Mouse (Mus musculus) frontal cortex, postnatal 14 days (tissue): ENCODE measurements around the gene Sh3pxd2b.

Experiments used
- DNase-seq, 2 experiments: peaks; one replicate each; pipeline ENCODE4 v3.0.0; 2022; ENCODE audit warnings: low spot score in 2 of 2

Gene Sh3pxd2b

GRCm38 (mm10) chr11:32425043-32425658 is 77.5 kb downstream of the Sh3pxd2b start:
- DNase-seq = no peak

- DNase-seq = no peak
Observed at GRCm38 (mm10) chr11:32427537-32427936, 79.9 kb downstream of the Sh3pxd2b start.

- DNase-seq = no peak
Observed at GRCm38 (mm10) chr11:32435410-32436060, 87.9 kb downstream of the Sh3pxd2b start.

GRCm38 (mm10) chr11:32442576-32442975 is 95.0 kb downstream of the Sh3pxd2b start:
- no peak for DNase-seq

GRCm38 (mm10) chr11:32444266-32444665 is 96.6 kb downstream of the Sh3pxd2b start:
- no peak for DNase-seq

- no peak for DNase-seq
Observed at GRCm38 (mm10) chr11:32445135-32445534, 97.5 kb downstream of the Sh3pxd2b start.

- no peak for DNase-seq
Observed at GRCm38 (mm10) chr11:32445637-32446226, 98.1 kb downstream of the Sh3pxd2b start.

GRCm38 (mm10) chr11:32450216-32450615 is 102.6 kb downstream of the Sh3pxd2b start:
- no peak for DNase-seq

- DNase-seq = no peak
Observed at GRCm38 (mm10) chr11:32451306-32451705, 103.7 kb downstream of the Sh3pxd2b start.

- DNase-seq = no peak
Observed at GRCm38 (mm10) chr11:32452745-32453144, 105.1 kb downstream of the Sh3pxd2b start.

- DNase-seq = peak in 1 of 2 experiments; percentile 18
Observed at GRCm38 (mm10) chr11:32453353-32453915, 105.8 kb downstream of the Sh3pxd2b start.

- DNase-seq = peak in 1 of 2 experiments; percentile 24
Observed at GRCm38 (mm10) chr11:32454231-32454799, 106.7 kb downstream of the Sh3pxd2b start.

GRCm38 (mm10) chr11:32454800-32455506 is 107.3 kb downstream of the Sh3pxd2b start, which contains the start of gene Ubtd2:
Ubtd2 (plus strand) TSS chr11:32455370.
- peak; percentile 90 to 95 for DNase-seq

GRCm38 (mm10) chr11:32455507-32456141 is 108.0 kb downstream of the Sh3pxd2b start:
- peak in 1 of 2 experiments; percentile 18 for DNase-seq

GRCm38 (mm10) chr11:32456356-32456755 is 108.7 kb downstream of the Sh3pxd2b start:
- no peak for DNase-seq

- DNase-seq = no peak
Observed at GRCm38 (mm10) chr11:32464282-32464681, 116.7 kb downstream of the Sh3pxd2b start.

GRCm38 (mm10) chr11:32471925-32472324 is 124.3 kb downstream of the Sh3pxd2b start:
- DNase-seq = no peak

- DNase-seq = no peak
Observed at GRCm38 (mm10) chr11:32474725-32475124, 127.1 kb downstream of the Sh3pxd2b start.

- DNase-seq = no peak
Observed at GRCm38 (mm10) chr11:32475487-32476236, 128.0 kb downstream of the Sh3pxd2b start.
